Mouse (Mus musculus): ENCODE results near the gene Gfpt2. TPM values are rescaled to one million over a fixed set of nuclear protein-coding genes. Genes with fewer than 3 reads are reported as not detected.

The Gfpt2 gene
- polyA plus RNA-seq, 2 experiments, result 24.8 to 27.4 TPM

GRCm38 (mm10) chr11:49842718-49843117, 48.7 kb downstream of the Gfpt2 start:
- peaks cover 9% of the 10 kb centered on the region for H3K36me3 ChIP-seq (ENCODE audit: control insufficient read depth, insufficient read depth, low read length)
- no peak overlapping the region for H3K4me2 ChIP-seq (replicated peaks; ENCODE audit: low read depth, low read length, severe bottlenecking)
- DNase-seq (ENCODE audit: low spot score) (no peak), ATAC-seq (ENCODE audit: low FRiP score, low read depth) (no peak)
- H3K4me1 ChIP-seq (ENCODE audit: control insufficient read depth, insufficient read depth, low read length), result peaks cover 5% of the 10 kb centered on the region
- no peak overlapping the region for H3K9ac ChIP-seq (ENCODE audit: low read depth, low read length, severe bottlenecking)
- no peak for TF ChIP-seq POLR2A (IDR thresholded peaks at IDR 0.05; ENCODE audit: borderline replicate concordance, extremely low read depth, insufficient read depth, insufficient read length)
- WGBS, result 61% methylated on average over 3 of the region's 3 CpGs
- H3K4me3 ChIP-seq (replicated peaks; ENCODE audit: low read length), result no peak overlapping the region
- no peaks in the 10 kb centered on the region for H3K27me3 ChIP-seq (ENCODE audit: control insufficient read depth, insufficient read depth, low read length)
- no peak overlapping the region for H3K27ac ChIP-seq (replicated peaks; ENCODE audit: low read depth, low read length)
- H3K9me3 ChIP-seq (ENCODE audit: control insufficient read depth, low read length), result no peaks in the 10 kb centered on the region

- no peak for ATAC-seq (ENCODE audit: low FRiP score, low read depth)
- H3K9ac ChIP-seq (ENCODE audit: low read depth, low read length, severe bottlenecking), result no peak overlapping the region
- H3K27me3 ChIP-seq (ENCODE audit: control insufficient read depth, insufficient read depth, low read length), result no peaks in the 10 kb centered on the region
- no peak for TF ChIP-seq POLR2A (IDR thresholded peaks at IDR 0.05; ENCODE audit: borderline replicate concordance, extremely low read depth, insufficient read depth, insufficient read length)
- 89% methylated on average over 10 of the region's 10 CpGs for WGBS
- H3K27ac ChIP-seq (replicated peaks; ENCODE audit: low read depth, low read length), result no peak overlapping the region
- no peak overlapping the region for H3K4me3 ChIP-seq (replicated peaks; ENCODE audit: low read length)
- no peak overlapping the region for H3K4me2 ChIP-seq (replicated peaks; ENCODE audit: low read depth, low read length, severe bottlenecking)
- DNase-seq (ENCODE audit: low spot score), result no peak
- no peaks in the 10 kb centered on the region for H3K9me3 ChIP-seq (ENCODE audit: control insufficient read depth, low read length)
- peaks cover 13% of the 10 kb centered on the region for H3K4me1 ChIP-seq (ENCODE audit: control insufficient read depth, insufficient read depth, low read length)
- H3K36me3 ChIP-seq (ENCODE audit: control insufficient read depth, insufficient read depth, low read length), result no peaks in the 10 kb centered on the region
These were observed 50.3 kb downstream of the Gfpt2 start for GRCm38 (mm10) chr11:49844311-49844710.

GRCm38 (mm10) chr11:49844969-49845368, 51.0 kb downstream of the Gfpt2 start:
- no peak overlapping the region for H3K27ac ChIP-seq (replicated peaks; ENCODE audit: low read depth, low read length)
- H3K27me3 ChIP-seq (ENCODE audit: control insufficient read depth, insufficient read depth, low read length), result no peaks in the 10 kb centered on the region
- no peak for TF ChIP-seq POLR2A (IDR thresholded peaks at IDR 0.05; ENCODE audit: borderline replicate concordance, extremely low read depth, insufficient read depth, insufficient read length)
- peaks cover 13% of the 10 kb centered on the region for H3K4me1 ChIP-seq (ENCODE audit: control insufficient read depth, insufficient read depth, low read length)
- H3K4me3 ChIP-seq (replicated peaks; ENCODE audit: low read length), result no peak overlapping the region
- H3K4me2 ChIP-seq (replicated peaks; ENCODE audit: low read depth, low read length, severe bottlenecking), result no peak overlapping the region
- H3K9ac ChIP-seq (ENCODE audit: low read depth, low read length, severe bottlenecking), result no peak overlapping the region
- DNase-seq (ENCODE audit: low spot score) (peak; percentile 75), ATAC-seq (ENCODE audit: low FRiP score, low read depth) (no peak)
- H3K9me3 ChIP-seq (ENCODE audit: control insufficient read depth, low read length), result no peaks in the 10 kb centered on the region
- H3K36me3 ChIP-seq (ENCODE audit: control insufficient read depth, insufficient read depth, low read length), result no peaks in the 10 kb centered on the region
- WGBS, result 39% methylated on average over 3 of the region's 3 CpGs

- no peak overlapping the region for H3K27ac ChIP-seq (replicated peaks; ENCODE audit: low read depth, low read length)
- no peak for DNase-seq (ENCODE audit: low spot score)
- no peak for ATAC-seq (ENCODE audit: low FRiP score, low read depth)
These were observed 52.0 kb downstream of the Gfpt2 start for GRCm38 (mm10) chr11:49845958-49846357.

GRCm38 (mm10) chr11:49846401-49847070, 52.6 kb downstream of the Gfpt2 start, which contains the start of gene Mapk9:
TSS of gene Mapk9 (plus strand) at chr11:49846751.
- Histone ChIP-seq H3K27ac (replicated peaks; ENCODE audit: low read depth, low read length) (peak within 1 kb of the TSS; percentile 63), H3K4me1 (ENCODE audit: control insufficient read depth, insufficient read depth, low read length) (peaks cover 13% of the 10 kb centered on the region), H3K27me3 (ENCODE audit: control insufficient read depth, insufficient read depth, low read length) (no peaks in the 10 kb centered on the region), H3K36me3 (ENCODE audit: control insufficient read depth, insufficient read depth, low read length) (no peaks in the 10 kb centered on the region), H3K9me3 (ENCODE audit: control insufficient read depth, low read length) (no peaks in the 10 kb centered on the region), H3K4me2 (replicated peaks; ENCODE audit: low read depth, low read length, severe bottlenecking) (peak within 1 kb of the TSS; percentile 84), H3K4me3 (replicated peaks; ENCODE audit: low read length) (peak within 1 kb of the TSS; percentile 90), H3K9ac (ENCODE audit: low read depth, low read length, severe bottlenecking) (peak within 1 kb of the TSS; percentile 89)
- DNase-seq (ENCODE audit: low spot score) (peak; percentile 96), ATAC-seq (ENCODE audit: low FRiP score, low read depth) (peak; percentile 99)
- WGBS, result 1% methylated on average over 38 of the region's 68 CpGs
- no peak for TF ChIP-seq POLR2A (IDR thresholded peaks at IDR 0.05; ENCODE audit: borderline replicate concordance, extremely low read depth, insufficient read depth, insufficient read length)

More at GRCm38 (mm10) chr11:49845958-49846357, 52.0 kb downstream of the Gfpt2 start:
- H3K9ac ChIP-seq (ENCODE audit: low read depth, low read length, severe bottlenecking), result peak overlapping the region; percentile 89
- no peak for TF ChIP-seq POLR2A (IDR thresholded peaks at IDR 0.05; ENCODE audit: borderline replicate concordance, extremely low read depth, insufficient read depth, insufficient read length)
- H3K36me3 ChIP-seq (ENCODE audit: control insufficient read depth, insufficient read depth, low read length), result no peaks in the 10 kb centered on the region
- no peaks in the 10 kb centered on the region for H3K9me3 ChIP-seq (ENCODE audit: control insufficient read depth, low read length)
- peak overlapping the region; percentile 90 for H3K4me3 ChIP-seq (replicated peaks; ENCODE audit: low read length)
- peak overlapping the region; percentile 84 for H3K4me2 ChIP-seq (replicated peaks; ENCODE audit: low read depth, low read length, severe bottlenecking)
- WGBS, result 42% methylated on average over 11 of the region's 11 CpGs
- no peaks in the 10 kb centered on the region for H3K27me3 ChIP-seq (ENCODE audit: control insufficient read depth, insufficient read depth, low read length)
- H3K4me1 ChIP-seq (ENCODE audit: control insufficient read depth, insufficient read depth, low read length), result peaks cover 13% of the 10 kb centered on the region
